Mouse (Mus musculus): Measurements from ENCODE around the gene Ndufa7.
"Not testable (repeated sequence)": the region's sequence is repeated elsewhere in the genome, so short reads cannot be mapped to it uniquely, and the experiment has no call there.

The Ndufa7 gene

GRCm38 (mm10) chr17:33811142-33811516 is 13.2 kb upstream of the Ndufa7 start:
- DNase-seq (ENCODE audit: low read depth, low spot score), result peak; percentile 76

GRCm38 (mm10) chr17:33812475-33812874 is 11.9 kb upstream of the Ndufa7 start:
- DNase-seq (ENCODE audit: low read depth, low spot score), result no peak

- no peak for DNase-seq (ENCODE audit: low read depth, low spot score)
Measured at GRCm38 (mm10) chr17:33812990-33813389, 11.4 kb upstream of the Ndufa7 start.

- DNase-seq (ENCODE audit: low read depth, low spot score), result no peak
Measured at GRCm38 (mm10) chr17:33815399-33815798, 9.0 kb upstream of the Ndufa7 start.

GRCm38 (mm10) chr17:33816612-33817011 is 7.8 kb upstream of the Ndufa7 start:
- DNase-seq (ENCODE audit: low read depth, low spot score), result peak; percentile 36

- peak; percentile 99 for DNase-seq (ENCODE audit: low read depth, low spot score)
Measured at GRCm38 (mm10) chr17:33817184-33817968, 7.0 kb upstream of the Ndufa7 start.

GRCm38 (mm10) chr17:33817969-33818643 is 6.3 kb upstream of the Ndufa7 start:
- DNase-seq (ENCODE audit: low read depth, low spot score), result peak; percentile 46

- no peak for DNase-seq (ENCODE audit: low read depth, low spot score)
Measured at GRCm38 (mm10) chr17:33822436-33822959, 1.9 kb upstream of the Ndufa7 start.

- not testable (repeated sequence) for DNase-seq (ENCODE audit: low read depth, low spot score)
Measured at GRCm38 (mm10) chr17:33823171-33823570, 1.2 kb upstream of the Ndufa7 start.

- not testable (repeated sequence) for DNase-seq (ENCODE audit: low read depth, low spot score)
Measured at GRCm38 (mm10) chr17:33824997-33825330, 592 bp downstream of the Ndufa7 start.

- DNase-seq (ENCODE audit: low read depth, low spot score), result no peak
Measured at GRCm38 (mm10) chr17:33825462-33825861, 1.1 kb downstream of the Ndufa7 start.

- DNase-seq (ENCODE audit: low read depth, low spot score), result peak; percentile 88
Measured at GRCm38 (mm10) chr17:33826850-33827249, 2.5 kb downstream of the Ndufa7 start.

- DNase-seq (ENCODE audit: low read depth, low spot score), result peak; percentile 81
Measured at GRCm38 (mm10) chr17:33828892-33829291, 4.5 kb downstream of the Ndufa7 start.

GRCm38 (mm10) chr17:33829561-33829960 is 5.2 kb downstream of the Ndufa7 start:
- no peak for DNase-seq (ENCODE audit: low read depth, low spot score)

GRCm38 (mm10) chr17:33842966-33843795 is 18.8 kb downstream of the Ndufa7 start, which contains the start of gene Cd320:
TSS of gene Cd320 (plus strand) at chr17:33843091.
- DNase-seq (ENCODE audit: low read depth, low spot score), result peak; percentile 97

GRCm38 (mm10) chr17:33844196-33844595 is 19.8 kb downstream of the Ndufa7 start:
- DNase-seq (ENCODE audit: low read depth, low spot score), result no peak

GRCm38 (mm10) chr17:33848139-33848538 is 23.8 kb downstream of the Ndufa7 start:
- DNase-seq (ENCODE audit: low read depth, low spot score), result no peak

GRCm38 (mm10) chr17:33851331-33851730 is 27.0 kb downstream of the Ndufa7 start:
- DNase-seq (ENCODE audit: low read depth, low spot score), result no peak

GRCm38 (mm10) chr17:33857816-33858215 is 33.4 kb downstream of the Ndufa7 start:
- no peak for DNase-seq (ENCODE audit: low read depth, low spot score)

- peak; percentile 95 for DNase-seq (ENCODE audit: low read depth, low spot score)
Measured at GRCm38 (mm10) chr17:33865330-33866030, 41.1 kb downstream of the Ndufa7 start.

GRCm38 (mm10) chr17:33873537-33873936 is 49.2 kb downstream of the Ndufa7 start, which contains the start of gene Gm7029:
TSS of gene Gm7029 (plus strand) at chr17:33873837.
- DNase-seq (ENCODE audit: low read depth, low spot score), result not testable (repeated sequence)
